Mouse (Mus musculus): Measurements from ENCODE around the gene Sf1.

DNA sequence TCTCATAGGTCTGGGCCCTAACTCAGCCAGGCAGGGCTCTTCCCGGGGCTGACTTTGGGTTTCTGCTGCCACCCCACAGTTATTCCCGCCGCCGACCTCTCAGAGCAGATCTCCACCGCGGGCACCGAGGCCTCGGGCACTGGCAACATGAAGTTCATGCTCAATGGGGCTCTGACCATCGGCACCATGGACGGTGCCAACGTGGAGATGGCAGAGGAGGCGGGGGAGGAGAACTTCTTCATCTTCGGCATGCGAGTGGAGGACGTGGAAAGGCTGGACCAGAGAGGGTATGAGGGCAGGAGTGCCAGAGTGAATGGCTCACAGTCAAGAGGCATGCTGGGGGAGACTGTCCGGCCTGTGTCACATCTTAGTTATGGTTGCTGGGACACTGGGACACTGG, 30.1 kb downstream of the Sf1 start:
- TF ChIP-seq GATA1 (IDR thresholded peaks at IDR 0.05; ENCODE audit: low read length) (no peak), TAL1 (IDR thresholded peaks at IDR 0.05; ENCODE audit: low read length) (no peak)
